Comparison of ENCODE assay signal across 8 mouse cellular contexts in genomic region chr5:107403947-107404684, GRCm38 (mm10). TPM values are rescaled to one million over a fixed set of nuclear protein-coding genes. Genes with fewer than 3 reads are reported as not detected.
DNase-seq lines count a peak whose midpoint lies in the region; ATAC-seq and TF ChIP-seq lines count a peak whose summit lies in the region.

No protein-coding gene starts in this region.

- 28% methylated on average over 12 of the region's 12 CpGs for WGBS in heart, embryonic 10.5 days
- 34% methylated on average over 12 of the region's 12 CpGs for WGBS in embryonic facial prominence, embryonic 14.5 days
- 22% methylated on average over 12 of the region's 12 CpGs for WGBS in midbrain, embryonic 16.5 days

- no peak for TF ChIP-seq CTCF in CH12.LX (conservative IDR thresholded peaks at IDR 0.05 in 1 of 2, IDR thresholded peaks at IDR 0.05 in 1 of 2; ENCODE audit: low read depth in 2 of 2, low read length in 2 of 2)
- no peak for TF ChIP-seq CTCF in layer of hippocampus, adult 2 months (conservative IDR thresholded peaks at IDR 0.05)

- no peak for TF ChIP-seq POLR2A in CH12.LX (IDR thresholded peaks at IDR 0.05; ENCODE audit: low read depth, low read length)

- H3K9me3 ChIP-seq in heart, embryonic 10.5 days, result no peaks in the 10 kb centered on the region
- H3K9me3 ChIP-seq in CH12.LX (replicated peaks; ENCODE audit: low read length), result no peaks in the 10 kb centered on the region
- no peaks in the 10 kb centered on the region for H3K9me3 ChIP-seq in embryonic facial prominence, embryonic 14.5 days (ENCODE audit: control insufficient read depth, low read length)
- H3K9me3 ChIP-seq in midbrain, embryonic 16.5 days (replicated peaks; ENCODE audit: control insufficient read depth, low read length, poor library complexity, severe bottlenecking), result no peaks in the 10 kb centered on the region

- no peak overlapping the region; the same call in 1 of the 2 replicates for H3K9ac ChIP-seq in CH12.LX (ENCODE audit: insufficient read depth, low read depth)
- peak overlapping the region; percentile 73 for H3K9ac ChIP-seq in embryonic facial prominence, embryonic 14.5 days (ENCODE audit: low read depth, low read length)
- peak overlapping the region; percentile 72 for H3K9ac ChIP-seq in midbrain, embryonic 16.5 days (ENCODE audit: low read depth, low read length)

- H3K79me2 ChIP-seq in CH12.LX (replicated peaks; ENCODE audit: control insufficient read depth, extremely low read depth, insufficient read depth, poor library complexity, severe bottlenecking), result no peaks in the 10 kb centered on the region

- H3K27me3 ChIP-seq in heart, embryonic 10.5 days (ENCODE audit: insufficient read depth, poor library complexity, severe bottlenecking), result peaks cover 38% of the 10 kb centered on the region
- no peaks in the 10 kb centered on the region for H3K27me3 ChIP-seq in CH12.LX (replicated peaks)
- peaks cover 29% of the 10 kb centered on the region for H3K27me3 ChIP-seq in embryonic facial prominence, embryonic 14.5 days (replicated peaks; ENCODE audit: control insufficient read depth, insufficient read depth, low read length)
- H3K27me3 ChIP-seq in midbrain, embryonic 16.5 days (ENCODE audit: control insufficient read depth, insufficient read depth, low read depth, low read length), result peaks cover 11% of the 10 kb centered on the region

- peaks cover 15% of the 10 kb centered on the region for H3K4me1 ChIP-seq in heart, embryonic 10.5 days
- H3K4me1 ChIP-seq in CH12.LX (ENCODE audit: control insufficient read depth in 1 of 2, insufficient read depth in 2 of 2), result no peaks in the 10 kb centered on the region
- no peaks in the 10 kb centered on the region for H3K4me1 ChIP-seq in embryonic facial prominence, embryonic 14.5 days (ENCODE audit: control insufficient read depth, insufficient read depth, low read length)
- H3K4me1 ChIP-seq in midbrain, embryonic 16.5 days (ENCODE audit: control insufficient read depth, insufficient read depth, low read length), result peaks cover 4% of the 10 kb centered on the region

- peak overlapping the region; percentile 78 for H3K4me3 ChIP-seq in heart, embryonic 10.5 days
- H3K4me3 ChIP-seq in CH12.LX (replicated peaks in 1 of 3; ENCODE audit: low read depth in 2 of 3, low read length in 2 of 3, poor library complexity in 1 of 3), result peak overlapping the region in 1 of 3 experiments; percentile 59
- H3K4me3 ChIP-seq in embryonic facial prominence, embryonic 14.5 days (ENCODE audit: low read depth, low read length), result peak overlapping the region; percentile 62
- peak overlapping the region; percentile 76 for H3K4me3 ChIP-seq in layer of hippocampus, adult 2 months
- H3K4me3 ChIP-seq in midbrain, embryonic 16.5 days (ENCODE audit: low read depth, low read length), result peak overlapping the region; percentile 61

- DNase-seq in heart, embryonic 10.5 days (ENCODE audit: low spot score), result no peak
- DNase-seq in heart, postnatal 4 days, result no peak
- DNase-seq in CH12.LX (ENCODE audit: extremely low read depth), result no peak
- DNase-seq in embryonic facial prominence, embryonic 14.5 days (ENCODE audit: low spot score), result no peak
- peak; percentile 55 to 66 for DNase-seq in layer of hippocampus, adult 2 months (ENCODE audit: low spot score in 2 of 2)
- no peak for DNase-seq in adrenal gland, postnatal 25 days
- DNase-seq in urinary bladder, adult 18-20 months (ENCODE audit: low spot score in 2 of 2), result no peak

- H3K36me3 ChIP-seq in heart, embryonic 10.5 days, result no peaks in the 10 kb centered on the region
- no peaks in the 10 kb centered on the region for H3K36me3 ChIP-seq in CH12.LX (replicated peaks in 1 of 2; ENCODE audit: control insufficient read depth in 1 of 2, insufficient read depth in 1 of 2, low read length in 1 of 2)
- H3K36me3 ChIP-seq in embryonic facial prominence, embryonic 14.5 days (ENCODE audit: control insufficient read depth, insufficient read depth, low read length), result no peaks in the 10 kb centered on the region
- no peaks in the 10 kb centered on the region for H3K36me3 ChIP-seq in midbrain, embryonic 16.5 days (ENCODE audit: control insufficient read depth, insufficient read depth, low read length)

- in situ Hi-C loops in CH12.LX (cut with MboI; ENCODE audit: low pct_ligation_motif_present, low pct_unique_long_range_greater_than_20kb, low sequenced_read_pairs), result no loop called here

- no peak for TF ChIP-seq EP300 in CH12.LX (IDR thresholded peaks at IDR 0.05; ENCODE audit: low read length)

- H3K27ac ChIP-seq in heart, embryonic 10.5 days, result peak overlapping the region; percentile 81; the same call in 1 of the 2 replicates
- H3K27ac ChIP-seq in CH12.LX (ENCODE audit: insufficient read depth, low read depth), result no peak overlapping the region
- H3K27ac ChIP-seq in embryonic facial prominence, embryonic 14.5 days (replicated peaks; ENCODE audit: low read depth, low read length), result no peak overlapping the region
- H3K27ac ChIP-seq in layer of hippocampus, adult 2 months, result peak overlapping the region; percentile 99
- no peak overlapping the region for H3K27ac ChIP-seq in midbrain, embryonic 16.5 days (ENCODE audit: low read length)

- dilution Hi-C loops in CH12.LX (cut with MboI; ENCODE audit: extremely low pct_ligation_motif_present, extremely low pct_unique_long_range_greater_than_20kb, low sequenced_read_pairs), result no loop called here

- H3K4me2 ChIP-seq in CH12.LX (ENCODE audit: insufficient read depth, low read depth, poor library complexity, severe bottlenecking), result peak overlapping the region; percentile 48
- peak overlapping the region; percentile 98 for H3K4me2 ChIP-seq in embryonic facial prominence, embryonic 14.5 days (ENCODE audit: low read depth, low read length)
- H3K4me2 ChIP-seq in midbrain, embryonic 16.5 days (ENCODE audit: low read length), result peak overlapping the region; percentile 99

- TF ChIP-seq RAD21 in CH12.LX (IDR thresholded peaks at IDR 0.05; ENCODE audit: low read depth, low read length), result no peak

- no peak for ATAC-seq in embryonic facial prominence, embryonic 14.5 days (ENCODE audit: low read depth)
- no peak for ATAC-seq in midbrain, embryonic 16.5 days

TF ChIP-seq in CH12.LX, 34 proteins besides CTCF, POLR2A, EP300 and RAD21 (continues in another document):
- TF ChIP-seq JUND (conservative IDR thresholded peaks at IDR 0.05; ENCODE audit: low read depth, low read length) (no peak), BHLHE40 (IDR thresholded peaks at IDR 0.05; ENCODE audit: low read depth, low read length) (no peak), MAX (IDR thresholded peaks at IDR 0.05; ENCODE audit: low read length) (no peak), GABPA (IDR thresholded peaks at IDR 0.05; ENCODE audit: insufficient replicate concordance, low read depth, low read length) (no peak), MYC (IDR thresholded peaks at IDR 0.05; ENCODE audit: low read depth, low read length) (no peak), TCF12 (IDR thresholded peaks at IDR 0.05; ENCODE audit: low read depth, low read length) (no peak), MAZ (IDR thresholded peaks at IDR 0.05; ENCODE audit: low read depth, low read length) (no peak), RCOR1 (conservative IDR thresholded peaks at IDR 0.05; ENCODE audit: low read depth, low read length) (no peak), MAFK (IDR thresholded peaks at IDR 0.05; ENCODE audit: insufficient replicate concordance, low read length) (no peak), NELFE (IDR thresholded peaks at IDR 0.05; ENCODE audit: low read depth, low read length) (no peak), IRF4 (IDR thresholded peaks at IDR 0.05; ENCODE audit: low read depth, low read length) (no peak), ETS1 (conservative IDR thresholded peaks at IDR 0.05; ENCODE audit: low read depth, low read length) (no peak), ZKSCAN1 (IDR thresholded peaks at IDR 0.05; ENCODE audit: borderline replicate concordance, low read depth, low read length) (no peak), ZNF384 (IDR thresholded peaks at IDR 0.05; ENCODE audit: low read depth, low read length) (no peak), POLR2AphosphoS2 (IDR thresholded peaks at IDR 0.05; ENCODE audit: low read depth, low read length) (no peak), USF1 (IDR thresholded peaks at IDR 0.05; ENCODE audit: low read depth, low read length) (no peak), USF2 (conservative IDR thresholded peaks at IDR 0.05; ENCODE audit: low read depth, low read length) (no peak)

RNA-seq across cellular contexts. Expression of gene Ephx4, which starts 1.6 kb away (rescaled TPM):
- polyA plus RNA-seq in heart, embryonic 10.5 days (2016; fragmentation: Nextera tagmentation; extraction: Ambion mirVana), result 0.58 and 0.72 TPM in 2 replicates
- total RNA-seq in heart, postnatal 4 days (2021), result under 1 TPM; 0.36 to 0.62 TPM
- 0.71 and 0.81 TPM in 2 replicates for total RNA-seq in CH12.LX (2012; rRNA removed)
- total RNA-seq in CH12.LX (2014; rRNA removed), result not detected in 2 replicates
- not detected in 2 replicates for polyA plus RNA-seq in CH12.LX (2012; ENCODE audit: insufficient read length, low read depth)
- polyA plus RNA-seq in embryonic facial prominence, embryonic 14.5 days (2014; fragmentation: Nextera tagmentation; extraction: Ambion mirVana), result 2.8 and 3.2 TPM in 2 replicates
- total RNA-seq in layer of hippocampus, adult 2 months (2021), result 10 to 100 TPM; 59.4 to 62.5 TPM
- polyA plus RNA-seq in midbrain, embryonic 16.5 days (2015; fragmentation: Nextera tagmentation; extraction: Ambion mirVana), result 2.1 and 3.2 TPM in 2 replicates
- total RNA-seq in adrenal gland, postnatal 25 days (2021), result 1.3 and 2.8 TPM in 2 replicates

RNA-seq across cellular contexts. Expression of gene Lpcat2b, which starts 27.2 kb away (rescaled TPM):
- not detected in 2 replicates for polyA plus RNA-seq in heart, embryonic 10.5 days (2016; fragmentation: Nextera tagmentation; extraction: Ambion mirVana)
- total RNA-seq in heart, postnatal 4 days (2021), result not detected
- total RNA-seq in CH12.LX (2012; rRNA removed), result not detected in 2 replicates
- total RNA-seq in CH12.LX (2014; rRNA removed), result not detected in 2 replicates
- not detected in 2 replicates for polyA plus RNA-seq in CH12.LX (2012; ENCODE audit: insufficient read length, low read depth)
- polyA plus RNA-seq in embryonic facial prominence, embryonic 14.5 days (2014; fragmentation: Nextera tagmentation; extraction: Ambion mirVana), result not detected in 2 replicates
- total RNA-seq in layer of hippocampus, adult 2 months (2021), result under 1 TPM in 1 of 2 experiments, not detected in 1; 0.31 TPM
- polyA plus RNA-seq in midbrain, embryonic 16.5 days (2015; fragmentation: Nextera tagmentation; extraction: Ambion mirVana), result not detected in 2 replicates
- not detected in 2 replicates for total RNA-seq in adrenal gland, postnatal 25 days (2021)

RNA-seq across cellular contexts. Expression of gene Btbd8, which starts 33.7 kb away (rescaled TPM):
- polyA plus RNA-seq in heart, embryonic 10.5 days (2016; fragmentation: Nextera tagmentation; extraction: Ambion mirVana), result 3.2 and 3.4 TPM in 2 replicates
- total RNA-seq in heart, postnatal 4 days (2021), result 1 to 10 TPM; 6.3 to 6.8 TPM
- total RNA-seq in CH12.LX (2012; rRNA removed), result 4.8 and 5.9 TPM in 2 replicates
- total RNA-seq in CH12.LX (2014; rRNA removed), result 5.1 TPM in 2 replicates
- 3.9 and 5.2 TPM in 2 replicates for polyA plus RNA-seq in CH12.LX (2012; ENCODE audit: insufficient read length, low read depth)
- 4.8 and 5.8 TPM in 2 replicates for polyA plus RNA-seq in embryonic facial prominence, embryonic 14.5 days (2014; fragmentation: Nextera tagmentation; extraction: Ambion mirVana)
- total RNA-seq in layer of hippocampus, adult 2 months (2021), result 100 to 1,000 TPM; 105 to 114 TPM
- polyA plus RNA-seq in midbrain, embryonic 16.5 days (2015; fragmentation: Nextera tagmentation; extraction: Ambion mirVana), result 23.5 and 24.9 TPM in 2 replicates
- total RNA-seq in adrenal gland, postnatal 25 days (2021), result 6.6 and 11.1 TPM in 2 replicates

Comparison
In these comparisons a context has a peak if more than half of its experiments do, and no peak if none do; other contexts are left out.
1. DNase-seq: peak in layer of hippocampus, adult 2 months (2 of 2); none in heart, embryonic 10.5 days (single experiment), heart, postnatal 4 days (single experiment), CH12.LX (single experiment), embryonic facial prominence, embryonic 14.5 days (single experiment), adrenal gland, postnatal 25 days (single experiment) and urinary bladder, adult 18-20 months (0 of 2).
2. H3K27ac ChIP-seq: peak in heart, embryonic 10.5 days (single experiment) and layer of hippocampus, adult 2 months (single experiment); none in CH12.LX (single experiment), embryonic facial prominence, embryonic 14.5 days (single experiment) and midbrain, embryonic 16.5 days (single experiment).
3. H3K4me2 ChIP-seq: peak in every context shown above with its lines; median percentile 99 in midbrain, embryonic 16.5 days; 98 in embryonic facial prominence, embryonic 14.5 days; 48 in CH12.LX.
4. RNA of gene Ephx4, which starts 1.6 kb away (total RNA-seq): 59.4 to 62.5 TPM in layer of hippocampus, adult 2 months; 1.3 to 2.8 TPM in adrenal gland, postnatal 25 days, 0.71 to 0.81 TPM in CH12.LX and 0.36 to 0.62 TPM in heart, postnatal 4 days; every median in the first group is over 10 times any median in the second.